Mouse (Mus musculus): ENCODE results near the gene Tpp2.
"Not testable (repeated sequence)": the region's sequence is repeated elsewhere in the genome, so short reads cannot be mapped to it uniquely, and the experiment has no call there.

Gene Tpp2

DNA sequence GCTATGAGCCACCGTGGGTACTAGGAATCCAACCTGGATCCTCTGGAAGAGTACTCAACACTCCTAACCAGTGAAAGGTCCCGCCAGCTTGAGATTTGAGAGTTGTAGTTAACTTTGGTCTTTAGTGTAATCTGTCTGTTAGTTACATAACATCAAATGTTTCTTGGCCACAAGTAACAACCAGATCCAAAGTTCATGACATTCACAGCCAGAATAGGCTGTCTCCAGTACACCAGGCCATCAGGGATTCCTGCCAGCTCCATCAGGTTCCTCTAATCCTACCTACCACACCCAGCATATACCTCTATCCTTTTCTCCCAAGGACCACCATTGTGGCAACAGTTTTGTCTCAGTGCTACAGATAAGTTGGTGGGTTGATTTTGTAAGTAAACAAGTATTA is 82.1 kb downstream of the Tpp2 start:
- CTCF ChIA-PET: interaction anchor here (0.6 kb wide), 1 partner anchor 46 kb away, joined by 3 read pairs; no protein-coding TSS in a partner anchor

- CTCF ChIA-PET: no interaction called here
These were observed 86.5 kb downstream of the Tpp2 start, which contains the start of gene Mettl21c for GRCm38 (mm10) chr1:44019934-44020333. Mettl21c (minus strand) TSS chr1:44020034.

GRCm38 (mm10) chr1:44022656-44023055 is 89.2 kb downstream of the Tpp2 start:
- CTCF ChIA-PET: no interaction called here

DNA sequence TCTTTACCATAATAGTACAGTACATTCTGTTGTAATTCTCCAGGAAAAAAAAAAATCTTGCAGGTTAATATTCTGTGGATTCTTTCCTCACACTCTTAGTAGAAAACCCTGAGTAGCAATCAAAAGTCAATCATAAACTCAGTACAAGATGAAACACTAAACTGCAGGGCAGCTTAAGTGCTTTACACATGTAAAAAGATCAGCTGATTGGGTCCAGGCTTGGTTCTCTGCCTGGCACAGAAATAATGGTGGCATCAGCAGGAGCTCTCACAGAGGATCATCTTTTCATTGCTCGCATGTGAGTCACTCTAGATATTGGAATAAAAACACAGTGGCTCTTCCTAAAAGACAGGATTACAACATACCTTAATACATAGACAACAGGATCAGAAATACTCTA is 94.2 kb downstream of the Tpp2 start:
- CTCF ChIA-PET: no interaction called here

DNA sequence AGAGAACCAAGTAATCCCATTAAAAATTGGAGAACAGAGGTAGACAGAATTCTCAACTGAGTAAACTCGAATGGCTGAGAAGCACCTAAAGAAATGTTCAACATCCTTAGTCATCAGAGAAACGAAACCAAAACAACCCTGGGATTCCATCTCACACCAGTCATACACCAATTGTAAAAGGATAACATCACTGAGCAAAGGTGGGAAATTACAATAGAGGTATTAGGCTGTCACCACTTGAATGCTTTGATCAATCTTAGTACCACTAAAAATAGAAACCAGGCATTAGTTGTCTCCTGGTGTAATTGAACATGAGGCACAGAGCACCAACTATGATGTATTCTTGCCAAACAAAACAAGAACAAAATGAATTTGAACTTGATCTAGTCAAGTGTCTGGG is 98.8 kb downstream of the Tpp2 start:
- CTCF ChIA-PET: no interaction called here

- CTCF ChIA-PET: no interaction called here
These were observed 99.5 kb downstream of the Tpp2 start for GRCm38 (mm10) chr1:44032948-44033347.

GRCm38 (mm10) chr1:44041797-44042554 is 108.5 kb downstream of the Tpp2 start:
- CTCF ChIA-PET: interaction anchor here (0.7 kb wide), 1 partner anchor 621 kb away, joined by 5 read pairs; no protein-coding TSS in a partner anchor

DNA sequence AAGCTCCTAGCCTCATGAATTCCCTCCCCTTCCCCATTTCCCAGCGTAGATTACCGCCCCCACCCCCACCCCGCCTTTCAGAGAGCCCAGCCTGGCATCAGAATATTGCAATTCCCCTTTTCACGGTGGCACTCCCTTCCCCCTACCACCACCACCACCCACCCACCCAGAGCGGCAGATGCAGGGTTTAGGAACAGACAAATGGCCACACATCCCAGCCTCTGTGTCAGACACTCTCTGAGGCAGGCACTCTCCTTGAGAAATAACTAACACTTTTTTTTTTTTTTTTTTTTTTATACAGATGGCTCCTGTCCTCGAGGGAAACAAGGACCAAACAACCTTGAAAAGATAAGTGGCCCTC is 109.1 kb downstream of the Tpp2 start:
- CTCF ChIA-PET: interaction anchor here (0.7 kb wide), 1 partner anchor 621 kb away, joined by 5 read pairs; no protein-coding TSS in a partner anchor

GRCm38 (mm10) chr1:44045689-44046088 is 112.2 kb downstream of the Tpp2 start:
- CTCF ChIA-PET: not testable (repeated sequence)

GRCm38 (mm10) chr1:44046556-44046955 is 113.1 kb downstream of the Tpp2 start:
- CTCF ChIA-PET: interaction anchor here (0.7 kb wide), 1 partner anchor 291 kb away, joined by 7 read pairs; no protein-coding TSS in a partner anchor
